8 mouse cellular contexts compared by ENCODE assay signal in genomic region chr10:83294746-83295145, GRCm38 (mm10). TPM values are rescaled to one million over a fixed set of nuclear protein-coding genes. Genes with fewer than 3 reads are reported as not detected.
DNase-seq lines count a peak whose midpoint lies in the region; ATAC-seq and TF ChIP-seq lines count a peak whose summit lies in the region.

No protein-coding gene starts in this region.

- no peaks in the 10 kb centered on the region; the same call in 1 of the 2 replicates for H3K36me3 ChIP-seq in forebrain, postnatal 0 days (ENCODE audit: insufficient read depth)
- no peaks in the 10 kb centered on the region for H3K36me3 ChIP-seq in forebrain, embryonic 10.5 days (replicated peaks)

- no peak overlapping the region for H3K27ac ChIP-seq in forebrain, postnatal 0 days (ENCODE audit: low read depth, low read length)
- H3K27ac ChIP-seq in forebrain, embryonic 10.5 days = no peak overlapping the region

- H3K4me2 ChIP-seq in forebrain, postnatal 0 days (ENCODE audit: low read depth) = no peak overlapping the region

- no peaks in the 10 kb centered on the region for H3K9me3 ChIP-seq in forebrain, postnatal 0 days (ENCODE audit: low read length)
- no peaks in the 10 kb centered on the region for H3K9me3 ChIP-seq in forebrain, embryonic 10.5 days

- intact Hi-C loops in left cerebral cortex, postnatal 25 days (cut with DNase I) = loop anchor here (2.0 kb wide), 1 partner anchor 386 kb away; no protein-coding TSS in a partner anchor

- H3K4me3 ChIP-seq in forebrain, postnatal 0 days (ENCODE audit: low read depth, low read length) = no peak overlapping the region
- H3K4me3 ChIP-seq in forebrain, embryonic 10.5 days = no peak overlapping the region

- peak; percentile 65 for ATAC-seq in forebrain, postnatal 0 days

- H3K9ac ChIP-seq in forebrain, postnatal 0 days = no peak overlapping the region

- no peaks in the 10 kb centered on the region for H3K4me1 ChIP-seq in forebrain, postnatal 0 days (ENCODE audit: insufficient read depth)
- 0 out of 2 replicates have a peak, but pooled peaks cover 3% of the 10 kb centered on the region for H3K4me1 ChIP-seq in forebrain, embryonic 10.5 days

- DNase-seq in forebrain, postnatal 0 days = peak; percentile 75
- no peak for DNase-seq in forebrain, embryonic 10.5 days (ENCODE audit: extremely low spot score, low spot score)
- DNase-seq in left cerebral cortex, postnatal 25 days (ENCODE audit: low spot score in 2 of 2) = peak; percentile 17 to 20
- no peak for DNase-seq in left cerebral cortex, adult 11 months (ENCODE audit: low spot score)
- DNase-seq in NIH3T3 (ENCODE audit: low read depth) = peak; percentile 68
- peak; percentile 21 for DNase-seq in lung, postnatal 14 days
- DNase-seq in layer of hippocampus, adult 9-11 months = no peak
- DNase-seq in cerebellum, adult 11-12 months = no peak

- 16% methylated on average over 9 of the region's 9 CpGs for WGBS in forebrain, postnatal 0 days
- WGBS in forebrain, embryonic 10.5 days = 52% methylated on average over 9 of the region's 9 CpGs

- TF ChIP-seq CTCF in forebrain, postnatal 0 days (IDR thresholded peaks at IDR 0.05; ENCODE audit: low read depth) = peak; percentile 72

- H3K27me3 ChIP-seq in forebrain, postnatal 0 days (ENCODE audit: insufficient read depth, low read length) = no peaks in the 10 kb centered on the region
- H3K27me3 ChIP-seq in forebrain, embryonic 10.5 days (ENCODE audit: poor library complexity, severe bottlenecking) = peaks cover 45% of the 10 kb centered on the region

RNA-seq across cellular contexts. Expression of gene Slc41a2, which starts 42.9 kb away (rescaled TPM):
- total RNA-seq in forebrain, postnatal 0 days (2014; rRNA removed) = 22.3 and 23.8 TPM in 2 replicates
- polyA plus RNA-seq in forebrain, postnatal 0 days (2015; fragmentation: Nextera tagmentation; extraction: Ambion mirVana) = 5.5 and 10.1 TPM in 2 replicates
- polyA plus RNA-seq in forebrain, embryonic 10.5 days (2016; fragmentation: Nextera tagmentation; extraction: Ambion mirVana) = 0.18 and 0.36 TPM in 2 replicates
- total RNA-seq in left cerebral cortex, postnatal 25 days (2021) = 10 to 100 TPM; 24.0 to 30.0 TPM

Comparison
In these comparisons a context has a peak if more than half of its experiments do, and no peak if none do; other contexts are left out.
1. DNase-seq: peak in forebrain, postnatal 0 days (single experiment), left cerebral cortex, postnatal 25 days (2 of 2), NIH3T3 (single experiment) and lung, postnatal 14 days (single experiment); none in forebrain, embryonic 10.5 days (single experiment), left cerebral cortex, adult 11 months (single experiment), layer of hippocampus, adult 9-11 months (single experiment) and cerebellum, adult 11-12 months (single experiment).